Mouse (Mus musculus): ENCODE measurements around the gene Gtpbp2.

Gene Gtpbp2

DNA sequence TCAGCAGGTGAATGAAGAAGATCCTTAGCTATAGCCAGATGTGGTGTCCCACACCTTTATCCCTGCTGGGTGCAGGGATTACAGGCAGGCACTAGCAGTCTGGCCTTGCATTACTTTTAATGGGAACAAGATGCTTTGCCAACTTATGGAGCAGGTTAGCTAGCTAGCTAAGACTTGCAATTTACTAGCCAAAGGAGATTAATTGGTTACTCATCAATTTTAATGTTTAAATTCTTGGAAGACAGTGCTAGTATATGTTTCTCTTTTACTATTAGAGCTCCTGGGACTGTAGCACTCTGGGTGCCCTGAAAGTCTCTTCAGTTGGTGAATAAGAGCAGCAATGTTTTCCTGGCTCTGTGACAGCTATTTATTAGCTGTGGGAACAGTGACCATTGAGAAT, 45.8 kb downstream of the Gtpbp2 start:
- no peak for DNase-seq (ENCODE audit: low spot score in 2 of 2)

GRCm38 (mm10) chr17:46210550-46210949, 49.7 kb downstream of the Gtpbp2 start:
- no peak for DNase-seq (ENCODE audit: low spot score in 2 of 2)

Measured in frontal cortex, postnatal 10 days (tissue).